Mouse (Mus musculus): ENCODE measurements around the gene Hibadh.

GRCm38 (mm10) chr6:52675222-52675921, 35.2 kb upstream of the Hibadh start:
- TF ChIP-seq CTCF (IDR thresholded peaks at IDR 0.05) (no peak), POLR2A (IDR thresholded peaks at IDR 0.05; ENCODE audit: insufficient read depth, low read depth, low read length) (no peak), EP300 (IDR thresholded peaks at IDR 0.05; ENCODE audit: insufficient read depth, low read depth, low read length) (no peak)

Measured in heart, adult 2 months (tissue).